Comparison of ENCODE assay signal across 8 mouse cellular contexts in genomic region chr8:122139784-122140183, GRCm38 (mm10).
A peak's percentile ranks its signal among the peaks of the same experiment; 100 is the strongest.
DNase-seq lines count a peak whose midpoint lies in the region; ATAC-seq lines count a peak whose summit lies in the region.

No protein-coding gene starts in this region.

- H3K9ac ChIP-seq in hindbrain, embryonic 11.5 days (ENCODE audit: low read depth, low read length), result no peak overlapping the region
- no peak overlapping the region for H3K9ac ChIP-seq in hindbrain, embryonic 13.5 days
- no peak overlapping the region for H3K9ac ChIP-seq in midbrain, embryonic 13.5 days (replicated peaks)

- peak; percentile 17; the same call in 1 of the 2 replicates for ATAC-seq in hindbrain, embryonic 11.5 days (ENCODE audit: low FRiP score)
- ATAC-seq in hindbrain, embryonic 13.5 days (ENCODE audit: low FRiP score), result no peak
- peak; percentile 27; the same call in 1 of the 2 replicates for ATAC-seq in midbrain, embryonic 13.5 days

- intact Hi-C loops in heart, postnatal 10 days (cut with DNase I), result loop anchor here (2.0 to 5.0 kb wide), 2 partner anchors 57 to 161 kb away; no protein-coding TSS in a partner anchor

- H3K27me3 ChIP-seq in hindbrain, embryonic 11.5 days (ENCODE audit: control insufficient read depth, insufficient read depth, low read length), result no peaks in the 10 kb centered on the region
- H3K27me3 ChIP-seq in hindbrain, embryonic 13.5 days, result no peaks in the 10 kb centered on the region
- H3K27me3 ChIP-seq in embryonic facial prominence, embryonic 10.5 days (replicated peaks; ENCODE audit: low read depth, poor library complexity, severe bottlenecking), result no peaks in the 10 kb centered on the region
- H3K27me3 ChIP-seq in limb, embryonic 10.5 days (ENCODE audit: low read depth, poor library complexity, severe bottlenecking), result no peaks in the 10 kb centered on the region
- H3K27me3 ChIP-seq in midbrain, embryonic 13.5 days, result no peaks in the 10 kb centered on the region

- H3K4me1 ChIP-seq in hindbrain, embryonic 11.5 days (replicated peaks; ENCODE audit: control insufficient read depth, insufficient read depth, low read length), result no peaks in the 10 kb centered on the region
- H3K4me1 ChIP-seq in hindbrain, embryonic 13.5 days (replicated peaks), result no peaks in the 10 kb centered on the region
- peaks cover 12% of the 10 kb centered on the region for H3K4me1 ChIP-seq in embryonic facial prominence, embryonic 10.5 days
- peaks cover 9% of the 10 kb centered on the region; the same call in 1 of the 2 replicates for H3K4me1 ChIP-seq in limb, embryonic 10.5 days
- no peaks in the 10 kb centered on the region for H3K4me1 ChIP-seq in midbrain, embryonic 13.5 days (replicated peaks)

- H3K9me3 ChIP-seq in hindbrain, embryonic 11.5 days (ENCODE audit: control insufficient read depth, low read length), result no peaks in the 10 kb centered on the region
- H3K9me3 ChIP-seq in hindbrain, embryonic 13.5 days, result no peaks in the 10 kb centered on the region
- no peaks in the 10 kb centered on the region for H3K9me3 ChIP-seq in embryonic facial prominence, embryonic 10.5 days
- no peaks in the 10 kb centered on the region for H3K9me3 ChIP-seq in limb, embryonic 10.5 days (replicated peaks)
- H3K9me3 ChIP-seq in midbrain, embryonic 13.5 days, result no peaks in the 10 kb centered on the region

- H3K4me3 ChIP-seq in hindbrain, embryonic 11.5 days (ENCODE audit: low read depth, low read length), result no peak overlapping the region
- H3K4me3 ChIP-seq in hindbrain, embryonic 13.5 days, result no peak overlapping the region
- H3K4me3 ChIP-seq in embryonic facial prominence, embryonic 10.5 days, result no peak overlapping the region
- no peak overlapping the region for H3K4me3 ChIP-seq in limb, embryonic 10.5 days
- H3K4me3 ChIP-seq in midbrain, embryonic 13.5 days (replicated peaks), result no peak overlapping the region

- no peak overlapping the region for H3K4me2 ChIP-seq in hindbrain, embryonic 11.5 days (replicated peaks; ENCODE audit: low read depth, low read length)
- H3K4me2 ChIP-seq in hindbrain, embryonic 13.5 days, result no peak overlapping the region
- no peak overlapping the region for H3K4me2 ChIP-seq in midbrain, embryonic 13.5 days (replicated peaks)

- H3K36me3 ChIP-seq in hindbrain, embryonic 11.5 days (ENCODE audit: control insufficient read depth, insufficient read depth, low read length), result no peaks in the 10 kb centered on the region
- no peaks in the 10 kb centered on the region for H3K36me3 ChIP-seq in hindbrain, embryonic 13.5 days
- H3K36me3 ChIP-seq in embryonic facial prominence, embryonic 10.5 days (replicated peaks), result no peaks in the 10 kb centered on the region
- no peaks in the 10 kb centered on the region for H3K36me3 ChIP-seq in limb, embryonic 10.5 days
- H3K36me3 ChIP-seq in midbrain, embryonic 13.5 days, result no peaks in the 10 kb centered on the region

- DNase-seq in hindbrain, embryonic 11.5 days (ENCODE audit: low spot score), result peak; percentile 72
- DNase-seq in adrenal gland, postnatal 25 days, result peak; percentile 88
- DNase-seq in embryonic facial prominence, embryonic 10.5 days (ENCODE audit: low spot score), result peak; percentile 71
- DNase-seq in heart, postnatal 10 days, result peak; percentile 93 to 94
- DNase-seq in limb, embryonic 10.5 days (ENCODE audit: low spot score), result peak; percentile 72
- peak; percentile 16 for DNase-seq in thymus, postnatal 0 days (ENCODE audit: low spot score)

- WGBS in hindbrain, embryonic 11.5 days, result 42% methylated on average over 5 of the region's 5 CpGs
- 42% methylated on average over 5 of the region's 5 CpGs for WGBS in hindbrain, embryonic 13.5 days
- WGBS in embryonic facial prominence, embryonic 10.5 days, result 48% methylated on average over 5 of the region's 5 CpGs
- WGBS in limb, embryonic 10.5 days, result 30% methylated on average over 5 of the region's 5 CpGs
- WGBS in midbrain, embryonic 13.5 days, result 47% methylated on average over 5 of the region's 5 CpGs

- H3K27ac ChIP-seq in hindbrain, embryonic 11.5 days (ENCODE audit: low read depth, low read length), result no peak overlapping the region
- H3K27ac ChIP-seq in hindbrain, embryonic 13.5 days, result no peak overlapping the region
- H3K27ac ChIP-seq in embryonic facial prominence, embryonic 10.5 days (replicated peaks), result no peak overlapping the region
- no peak overlapping the region for H3K27ac ChIP-seq in limb, embryonic 10.5 days
- no peak overlapping the region for H3K27ac ChIP-seq in midbrain, embryonic 13.5 days

Comparison
In these comparisons a context has a peak if more than half of its experiments do, and no peak if none do; other contexts are left out.
1. DNase-seq: peak in every context shown above with its lines; median percentile 94 in heart, postnatal 10 days; 88 in adrenal gland, postnatal 25 days; 72 in hindbrain, embryonic 11.5 days; 72 in limb, embryonic 10.5 days; 71 in embryonic facial prominence, embryonic 10.5 days; 16 in thymus, postnatal 0 days.